Mouse (Mus musculus) hindbrain, embryonic 16.5 days (tissue): ENCODE results near the gene Fhit. TPM values are rescaled to one million over a fixed set of nuclear protein-coding genes. Genes with fewer than 3 reads are reported as not detected.

Source experiments
- ATAC-seq: fragments of 200-750 bp; cut with Nextera tagmentation; 2 replicates; pipeline ENCODE4 v1.8.0; 2017; ENCODE audit warnings: moderate TSS enrichment, moderate library complexity
- H3K27ac ChIP-seq: fragments of 300-500 bp; sonication (generic); 2 replicates; pipeline ENCODE4 v1.5.1; 2014; ENCODE audit warnings: low read depth, mild to moderate bottlenecking, control low read depth, low read length, moderate library complexity
- H3K27me3 ChIP-seq: fragments of 300-500 bp; sonication (generic); replicated peaks from 2 replicates; pipeline ENCODE4 v1.6.1; 2014; ENCODE audit warnings: low read length; ENCODE audit not compliant: control insufficient read depth, insufficient read depth
- H3K36me3 ChIP-seq: fragments of 300-500 bp; sonication (generic); 2 replicates; pipeline ENCODE4 v1.6.1; 2014; ENCODE audit warnings: mild to moderate bottlenecking, low read length, moderate library complexity, mixed read lengths; ENCODE audit not compliant: control insufficient read depth, insufficient read depth
- H3K4me1 ChIP-seq: fragments of 300-500 bp; sonication (generic); 2 replicates; pipeline ENCODE4 v1.6.1; 2014; ENCODE audit warnings: low read depth, low read length; ENCODE audit not compliant: control insufficient read depth, insufficient read depth
- H3K4me2 ChIP-seq: fragments of 300-500 bp; sonication (generic); 2 replicates; pipeline ENCODE4 v1.6.1; 2014; ENCODE audit warnings: mild to moderate bottlenecking, low read length, control low read depth, moderate library complexity
- H3K4me3 ChIP-seq: fragments of 300-500 bp; sonication (generic); 2 replicates; pipeline ENCODE4 v1.5.1; 2014; ENCODE audit warnings: mild to moderate bottlenecking, low read length, control low read depth, moderate library complexity
- H3K9ac ChIP-seq: fragments of 300-500 bp; sonication (generic); 2 replicates; pipeline ENCODE4 v1.6.1; 2014; ENCODE audit warnings: low read depth, mild to moderate bottlenecking, control low read depth, low read length, moderate library complexity
- H3K9me3 ChIP-seq: fragments of 300-500 bp; sonication (generic); 2 replicates; pipeline ENCODE4 v1.6.1; 2014; ENCODE audit warnings: mild to moderate bottlenecking, low read length, moderate library complexity; ENCODE audit not compliant: control insufficient read depth
- WGBS: fragments of 180-500 bp; shearing (Covaris S2); extraction: QIAGEN DNeasy Blood & Tissue Kit; methylation state at CpG from one replicate; pipeline ENCODE4 v1.1.7; 2014; 5-methylcytosine and 5-hydroxymethylcytosine counted together
- polyA plus RNA-seq: library from polyadenylated mRNA; unstranded; fragments of >200 nt; fragmentation: Nextera tagmentation; extraction: Ambion mirVana; gene quantifications from 2 replicates; pipeline ENCODE4 v1.2.1, GENCODE M21; 2015

Gene Fhit
- polyA plus RNA-seq, 1 experiment from 2014 or later = 8.5 TPM

DNA sequence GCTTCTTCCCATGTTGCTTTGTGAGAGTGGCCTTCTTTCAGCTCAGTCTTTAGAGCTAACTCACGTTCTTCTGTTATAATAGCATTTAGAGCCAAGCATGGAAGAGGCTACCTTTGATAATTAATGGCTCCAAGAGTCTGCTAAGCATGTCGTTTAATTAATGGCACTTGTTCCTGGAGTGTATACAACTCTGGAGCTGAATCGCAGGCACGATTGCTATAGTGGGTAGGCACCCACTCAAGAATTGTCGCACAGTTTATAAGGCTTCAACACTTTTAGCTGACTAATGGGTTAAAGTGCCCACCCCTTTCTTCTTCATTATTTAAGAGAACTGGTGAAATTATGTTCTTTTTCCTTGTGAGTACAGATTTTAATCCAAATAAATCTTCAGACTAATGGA, 1605.5 kb downstream of the Fhit start:
- H3K4me2 ChIP-seq = no peak overlapping the region
- no peaks in the 10 kb centered on the region for H3K9me3 ChIP-seq
- H3K27ac ChIP-seq = no peak overlapping the region
- 63% methylated on average over 5 of the region's 5 CpGs for WGBS
- no peaks in the 10 kb centered on the region for H3K36me3 ChIP-seq
- no peak overlapping the region for H3K4me3 ChIP-seq
- no peaks in the 10 kb centered on the region for H3K27me3 ChIP-seq
- H3K4me1 ChIP-seq = peaks cover 7% of the 10 kb centered on the region
- H3K9ac ChIP-seq = no peak overlapping the region
- no peak for ATAC-seq

DNA sequence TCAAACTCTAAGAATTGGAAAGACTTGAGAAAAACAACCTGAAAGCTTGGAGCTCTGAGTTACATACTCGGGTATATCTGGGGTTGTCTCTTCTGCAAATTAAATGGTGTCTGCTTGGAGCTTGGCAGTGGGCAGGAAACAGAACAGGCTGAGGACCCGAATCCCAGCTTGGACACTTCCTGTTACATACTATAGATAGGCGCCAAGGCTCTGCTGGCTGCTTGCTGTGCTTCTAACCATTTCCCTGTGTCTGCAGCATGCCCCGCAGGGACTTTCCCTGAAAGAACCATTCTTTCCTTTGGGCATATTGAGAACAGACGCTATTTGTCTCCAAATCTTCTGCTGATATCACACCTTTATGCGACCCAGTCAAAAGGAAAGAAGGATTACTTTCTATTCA, 1606.0 kb downstream of the Fhit start:
- H3K4me2 ChIP-seq = no peak overlapping the region
- ATAC-seq = peak; percentile 34; the same call in 1 of the 2 replicates
- H3K9ac ChIP-seq = no peak overlapping the region
- H3K4me3 ChIP-seq = no peak overlapping the region
- H3K4me1 ChIP-seq = peaks cover 7% of the 10 kb centered on the region
- no peaks in the 10 kb centered on the region for H3K27me3 ChIP-seq
- H3K9me3 ChIP-seq = no peaks in the 10 kb centered on the region
- 49% methylated on average over 6 of the region's 6 CpGs for WGBS
- H3K36me3 ChIP-seq = no peaks in the 10 kb centered on the region
- H3K27ac ChIP-seq = no peak overlapping the region

DNA sequence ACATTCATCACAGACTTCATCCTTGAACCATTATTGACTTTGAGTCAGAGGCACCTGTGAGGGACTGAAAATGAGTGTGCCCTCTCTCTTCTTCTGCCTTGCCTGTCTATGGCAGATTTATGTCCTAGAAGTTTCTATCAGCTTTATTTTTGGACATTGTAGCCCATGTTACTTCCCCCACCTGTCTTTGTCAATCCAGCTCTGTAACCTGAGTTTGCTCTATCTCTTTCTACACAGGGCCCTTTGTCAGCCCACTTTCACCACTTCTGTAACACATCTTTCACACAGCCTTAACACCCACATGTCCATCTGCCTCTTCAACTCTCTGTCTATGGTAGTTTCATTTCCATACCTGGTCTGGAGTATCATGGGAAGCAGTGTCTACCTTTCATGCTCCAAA, 1609.7 kb downstream of the Fhit start:
- peaks cover 7% of the 10 kb centered on the region for H3K4me1 ChIP-seq
- H3K9ac ChIP-seq = no peak overlapping the region
- no peaks in the 10 kb centered on the region for H3K9me3 ChIP-seq
- no peak overlapping the region for H3K4me2 ChIP-seq
- no peaks in the 10 kb centered on the region for H3K27me3 ChIP-seq
- no peak overlapping the region for H3K27ac ChIP-seq
- H3K4me3 ChIP-seq = no peak overlapping the region
- no peaks in the 10 kb centered on the region for H3K36me3 ChIP-seq
- no peak for ATAC-seq

GRCm38 (mm10) chr14:9547952-9548351, 1613.9 kb downstream of the Fhit start:
- no peaks in the 10 kb centered on the region for H3K4me1 ChIP-seq
- no peak overlapping the region for H3K27ac ChIP-seq
- WGBS = 41% methylated on average over 1 of the region's 1 CpGs
- no peaks in the 10 kb centered on the region for H3K9me3 ChIP-seq
- ATAC-seq = no peak
- H3K9ac ChIP-seq = no peak overlapping the region
- no peak overlapping the region for H3K4me2 ChIP-seq
- H3K27me3 ChIP-seq = no peaks in the 10 kb centered on the region
- H3K36me3 ChIP-seq = no peaks in the 10 kb centered on the region
- H3K4me3 ChIP-seq = no peak overlapping the region

GRCm38 (mm10) chr14:9544364-9544763, 1617.5 kb downstream of the Fhit start:
- no peak for ATAC-seq
- no peaks in the 10 kb centered on the region for H3K9me3 ChIP-seq
- H3K4me2 ChIP-seq = no peak overlapping the region
- H3K27ac ChIP-seq = no peak overlapping the region
- H3K27me3 ChIP-seq = no peaks in the 10 kb centered on the region
- no peak overlapping the region for H3K9ac ChIP-seq
- no peaks in the 10 kb centered on the region for H3K36me3 ChIP-seq
- no peak overlapping the region for H3K4me3 ChIP-seq
- no peaks in the 10 kb centered on the region for H3K4me1 ChIP-seq
- WGBS = 75% methylated on average over 3 of the region's 3 CpGs

DNA sequence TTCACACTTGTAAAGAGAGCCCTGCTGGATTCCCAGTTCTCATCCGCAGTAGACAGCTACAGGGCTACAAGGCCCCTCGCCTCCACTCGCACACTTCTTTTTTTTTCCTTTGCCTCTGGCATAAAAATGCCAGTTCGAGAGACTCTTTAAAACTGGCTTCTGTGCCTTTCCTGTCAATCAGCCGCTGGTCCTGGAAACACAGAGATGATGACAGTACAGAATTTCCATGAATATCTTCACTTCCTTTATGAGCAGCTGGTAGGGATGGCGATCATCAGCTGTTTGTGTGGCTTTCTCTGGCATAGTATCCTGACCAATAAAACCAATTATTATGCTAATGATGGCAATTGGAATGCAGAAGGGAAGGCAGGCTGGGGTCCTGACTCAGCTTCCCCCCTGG, 1626.3 kb downstream of the Fhit start:
- no peak for ATAC-seq
- Histone ChIP-seq H3K9ac (no peak overlapping the region), H3K27ac (no peak overlapping the region), H3K4me1 (no peaks in the 10 kb centered on the region), H3K27me3 (no peaks in the 10 kb centered on the region), H3K4me3 (no peak overlapping the region), H3K4me2 (no peak overlapping the region), H3K9me3 (no peaks in the 10 kb centered on the region), H3K36me3 (no peaks in the 10 kb centered on the region)
- 40% methylated on average over 6 of the region's 6 CpGs for WGBS

- H3K4me1 ChIP-seq = no peaks in the 10 kb centered on the region
- ATAC-seq = no peak
- no peaks in the 10 kb centered on the region for H3K27me3 ChIP-seq
- WGBS = 87% methylated on average over 4 of the region's 4 CpGs
- no peaks in the 10 kb centered on the region for H3K9me3 ChIP-seq
- no peak overlapping the region for H3K4me3 ChIP-seq
- H3K27ac ChIP-seq = no peak overlapping the region
- H3K36me3 ChIP-seq = no peaks in the 10 kb centered on the region
- no peak overlapping the region for H3K4me2 ChIP-seq
- no peak overlapping the region for H3K9ac ChIP-seq
Measured at GRCm38 (mm10) chr14:9529247-9529646, 1632.6 kb downstream of the Fhit start.

GRCm38 (mm10) chr14:9526136-9526535, 1635.7 kb downstream of the Fhit start:
- no peak overlapping the region for H3K4me3 ChIP-seq
- H3K27ac ChIP-seq = no peak overlapping the region
- H3K9me3 ChIP-seq = no peaks in the 10 kb centered on the region
- H3K4me2 ChIP-seq = no peak overlapping the region
- no peak for ATAC-seq
- 89% methylated on average over 3 of the region's 3 CpGs for WGBS
- no peak overlapping the region for H3K9ac ChIP-seq
- no peaks in the 10 kb centered on the region for H3K27me3 ChIP-seq
- no peaks in the 10 kb centered on the region for H3K4me1 ChIP-seq
- H3K36me3 ChIP-seq = no peaks in the 10 kb centered on the region

- no peak for ATAC-seq
- H3K36me3 ChIP-seq = no peaks in the 10 kb centered on the region
- no peak overlapping the region for H3K27ac ChIP-seq
- H3K9me3 ChIP-seq = no peaks in the 10 kb centered on the region
- H3K27me3 ChIP-seq = no peaks in the 10 kb centered on the region
- no peak overlapping the region for H3K4me2 ChIP-seq
- no peaks in the 10 kb centered on the region for H3K4me1 ChIP-seq
- no peak overlapping the region for H3K4me3 ChIP-seq
- WGBS = 71% methylated on average over 2 of the region's 2 CpGs
- H3K9ac ChIP-seq = no peak overlapping the region
Measured at GRCm38 (mm10) chr14:9517651-9518050, 1644.2 kb downstream of the Fhit start.

DNA sequence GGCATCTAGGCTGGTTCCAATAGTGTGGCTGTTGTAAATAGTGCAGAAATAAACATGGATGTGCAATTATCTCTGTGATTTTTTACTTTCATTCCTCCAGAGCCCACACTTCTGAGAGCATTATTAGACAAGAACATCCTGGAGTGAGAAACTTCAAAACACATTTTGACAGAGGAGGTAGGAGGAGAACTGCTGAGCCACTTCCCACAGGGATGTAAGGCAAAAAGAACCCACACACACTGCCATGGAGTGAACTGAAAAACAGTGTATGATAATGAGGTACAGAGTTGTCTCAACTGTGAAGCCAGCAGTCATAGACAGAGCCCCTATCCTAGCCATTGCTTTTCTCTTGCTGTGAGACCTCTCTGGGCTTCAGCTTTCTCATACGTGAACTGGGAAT, 1652.2 kb downstream of the Fhit start:
- Histone ChIP-seq H3K36me3 (no peaks in the 10 kb centered on the region), H3K27me3 (no peaks in the 10 kb centered on the region), H3K27ac (no peak overlapping the region), H3K4me1 (no peaks in the 10 kb centered on the region), H3K9me3 (no peaks in the 10 kb centered on the region), H3K4me3 (no peak overlapping the region), H3K9ac (no peak overlapping the region), H3K4me2 (no peak overlapping the region)
- no peak for ATAC-seq
- WGBS = 88% methylated on average over 1 of the region's 1 CpGs
